Mouse (Mus musculus) 416B (cell line): Measurements from ENCODE around the gene Scarf1.

Experiments
- DNase-seq: peaks from one replicate; pipeline ENCODE4 v3.0.0; 2011; ENCODE audit warnings: low read depth

The Scarf1 gene

DNA sequence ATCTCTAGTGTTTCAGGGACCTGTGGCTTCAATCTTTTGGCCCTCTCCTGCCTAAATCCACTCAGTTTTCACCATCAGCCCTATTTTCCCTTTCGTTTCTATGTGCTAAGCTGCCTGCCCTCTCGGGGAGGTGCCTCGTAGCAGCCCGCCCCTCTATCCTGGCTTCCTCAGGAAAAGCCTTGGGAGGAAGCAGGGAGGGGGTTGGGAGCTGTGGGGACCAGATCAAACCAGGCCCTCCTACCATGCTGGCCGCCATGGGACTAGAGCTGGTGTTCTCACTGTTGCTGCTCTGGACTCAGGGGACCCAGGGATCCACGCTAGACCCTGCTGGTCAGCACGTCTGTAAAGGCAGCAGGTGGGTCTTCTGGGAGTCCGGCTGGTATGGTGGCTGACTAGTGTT is at the start of gene Scarf1:
TSS of gene Scarf1 (plus strand) at position 205 of the 400 bp plus-strand sequence.
- no peak for DNase-seq

DNA sequence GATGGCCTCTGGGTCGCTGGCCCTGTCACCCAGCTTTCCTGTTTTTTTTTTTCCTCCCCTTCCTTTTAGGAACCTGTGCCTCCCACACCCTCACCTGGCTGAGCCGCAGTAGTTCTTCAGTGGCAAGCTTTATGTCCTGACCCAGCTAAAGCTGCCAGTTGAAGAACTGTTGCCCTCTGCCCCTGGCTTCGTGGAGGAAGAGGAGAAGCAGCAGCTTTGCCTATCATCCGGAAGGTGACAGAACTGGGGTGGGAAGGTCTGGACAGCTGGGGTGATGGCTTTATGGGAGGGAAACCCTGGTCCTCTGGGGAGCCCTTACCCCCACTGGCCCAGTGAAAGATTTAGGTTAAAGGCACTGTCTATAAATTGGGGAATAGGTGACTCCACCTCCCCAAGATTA is 49.7 kb upstream of the Scarf1 start:
- no peak for DNase-seq

DNA sequence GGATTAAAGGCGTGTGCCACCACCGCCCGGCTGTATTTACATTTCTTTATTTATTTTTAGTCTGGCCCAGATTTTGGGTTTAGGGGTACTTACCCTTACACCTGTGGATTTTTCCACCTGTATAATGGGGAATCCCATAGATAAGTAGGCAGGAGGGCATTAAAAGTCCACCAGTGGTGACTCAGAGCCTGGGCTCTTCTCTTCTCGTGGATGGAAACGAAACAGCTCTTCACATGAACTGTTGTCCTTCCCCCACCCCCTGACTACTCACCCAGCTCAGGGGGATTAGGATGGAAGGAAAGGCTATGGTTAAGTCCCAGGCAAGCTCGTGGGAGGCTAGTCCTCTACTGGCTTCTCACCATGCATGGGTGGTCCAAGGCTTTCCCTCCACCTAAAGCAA is 48.9 kb upstream of the Scarf1 start:
- no peak for DNase-seq

DNA sequence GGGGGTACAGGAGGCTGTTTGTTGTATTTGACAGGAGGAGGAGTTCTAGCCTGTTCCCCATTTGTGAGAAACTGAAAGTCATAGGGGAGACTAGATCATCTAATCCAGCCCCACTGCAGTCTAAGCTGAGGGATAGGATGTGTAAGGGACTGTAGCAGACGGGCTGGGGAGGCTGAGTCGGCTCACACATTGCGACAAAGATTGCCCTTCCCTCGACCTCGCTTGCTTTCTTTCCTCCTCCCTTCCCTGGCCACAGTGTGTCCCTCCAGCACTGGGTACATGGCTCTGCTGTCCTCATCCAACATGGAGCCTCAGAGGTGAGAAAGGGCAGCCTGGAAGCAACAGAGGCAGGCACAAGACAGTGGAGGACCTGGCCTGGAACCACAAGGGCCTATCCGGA is 48.3 kb upstream of the Scarf1 start:
- DNase-seq, result no peak

DNA sequence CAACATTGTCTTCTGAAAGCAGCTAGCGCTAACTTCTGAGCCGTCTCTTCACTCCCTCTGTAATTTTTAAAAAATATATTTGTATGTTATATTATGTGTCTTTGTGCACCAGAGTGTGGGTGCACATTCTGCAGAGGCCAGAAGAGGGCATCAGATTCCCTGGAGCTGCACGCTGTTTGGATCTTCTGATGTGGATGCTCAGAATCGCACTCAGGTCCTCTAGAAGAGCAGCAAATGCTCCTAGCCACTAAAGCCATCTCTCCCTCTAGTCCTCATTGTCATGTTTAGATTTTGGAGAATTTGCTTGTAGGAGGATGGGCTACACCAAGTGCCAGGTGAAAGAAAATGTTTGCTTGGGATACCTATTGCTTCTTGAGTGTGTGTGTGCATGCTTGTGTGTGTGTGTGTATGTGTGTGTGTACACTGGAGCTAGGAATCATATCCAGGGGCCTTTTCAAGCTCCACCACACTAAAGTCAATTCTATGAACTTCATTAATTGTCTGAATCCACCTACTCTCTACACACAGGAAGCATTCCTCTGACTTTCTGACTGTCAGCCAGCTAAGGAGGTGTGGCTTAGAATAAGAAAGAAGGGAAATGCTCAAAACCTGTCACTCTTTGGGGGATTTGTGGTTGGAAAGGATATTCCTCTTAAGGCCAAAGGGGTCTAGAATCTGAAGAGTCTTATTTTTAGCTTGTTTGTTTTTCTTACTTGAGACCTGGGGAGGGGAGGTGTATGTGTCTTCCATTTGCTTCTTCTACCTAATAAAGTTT is 46.4 kb upstream of the Scarf1 start:
- no peak for DNase-seq

DNA sequence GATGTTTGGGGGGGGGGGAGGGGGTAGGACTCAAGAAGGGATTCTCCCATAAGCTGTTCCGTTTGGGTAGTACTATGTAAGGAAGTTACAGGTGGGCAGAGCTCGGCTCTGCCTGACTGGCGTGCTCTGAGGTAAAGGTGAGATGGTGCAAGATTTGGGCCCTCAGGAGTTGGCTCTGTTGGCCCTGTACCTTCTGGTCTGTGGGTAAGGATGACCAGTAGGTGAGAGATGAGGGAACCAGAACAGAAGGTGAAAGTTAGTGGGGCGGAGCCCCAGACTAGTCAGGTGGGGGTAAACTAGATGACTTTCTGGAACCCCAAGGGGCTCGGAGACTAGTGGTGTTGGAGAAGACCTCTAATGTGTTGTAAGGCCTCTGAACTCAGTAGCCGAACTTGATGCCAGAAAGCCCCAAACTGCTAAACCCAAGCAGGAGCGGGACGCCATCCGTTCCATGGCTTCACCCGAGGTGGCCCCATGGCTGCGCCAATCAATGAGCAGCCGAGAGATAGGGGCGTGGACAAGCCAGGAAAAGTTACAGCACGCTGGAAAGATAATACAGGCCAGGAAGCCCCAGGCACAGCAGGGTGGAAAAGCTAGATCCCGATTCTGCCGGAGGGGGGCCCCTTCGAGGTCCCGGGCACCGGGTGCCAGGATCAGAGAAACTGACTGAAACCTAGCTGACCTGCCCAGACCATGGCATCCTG is 45.7 kb upstream of the Scarf1 start:
- no peak for DNase-seq

DNA sequence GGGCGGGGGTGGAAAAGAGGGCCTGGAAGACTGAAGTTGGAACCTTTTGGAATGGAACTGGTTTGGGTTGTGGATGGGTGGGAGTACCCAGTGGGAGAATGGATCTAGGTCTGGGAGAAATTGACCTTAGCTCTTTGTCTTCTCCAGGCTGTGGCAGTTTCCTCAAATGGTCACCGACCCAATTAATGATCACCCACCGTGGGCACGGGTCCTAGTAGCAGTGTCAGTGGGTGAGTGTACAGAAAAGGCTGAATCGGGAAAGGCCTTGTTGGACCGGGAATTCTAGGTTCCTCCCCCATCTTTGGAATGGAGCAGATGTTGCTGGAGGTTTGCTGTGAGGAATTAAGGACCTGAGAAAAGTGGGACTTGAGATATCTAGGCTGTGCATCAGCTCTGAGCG is 44.9 kb upstream of the Scarf1 start:
- DNase-seq, result no peak

DNA sequence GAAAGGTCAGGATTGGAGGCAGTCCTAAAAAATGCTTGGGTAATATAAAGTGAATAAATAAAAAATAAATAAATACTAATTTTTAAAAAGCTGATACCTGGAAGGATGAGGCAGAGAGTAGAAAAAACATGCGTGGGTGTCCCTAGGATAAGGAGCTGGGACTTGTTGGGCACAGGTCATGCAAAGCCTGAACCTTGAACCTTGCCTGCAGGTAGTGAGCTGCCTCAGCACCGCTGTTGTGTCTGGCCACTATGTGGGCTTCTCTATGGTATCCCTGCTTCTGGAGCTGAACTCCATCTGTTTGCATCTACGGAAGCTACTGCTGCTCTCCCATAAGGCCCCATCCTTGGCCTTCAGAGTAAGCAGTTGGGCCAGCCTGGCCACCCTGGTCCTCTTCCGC is 44.1 kb upstream of the Scarf1 start:
- DNase-seq, result no peak

DNA sequence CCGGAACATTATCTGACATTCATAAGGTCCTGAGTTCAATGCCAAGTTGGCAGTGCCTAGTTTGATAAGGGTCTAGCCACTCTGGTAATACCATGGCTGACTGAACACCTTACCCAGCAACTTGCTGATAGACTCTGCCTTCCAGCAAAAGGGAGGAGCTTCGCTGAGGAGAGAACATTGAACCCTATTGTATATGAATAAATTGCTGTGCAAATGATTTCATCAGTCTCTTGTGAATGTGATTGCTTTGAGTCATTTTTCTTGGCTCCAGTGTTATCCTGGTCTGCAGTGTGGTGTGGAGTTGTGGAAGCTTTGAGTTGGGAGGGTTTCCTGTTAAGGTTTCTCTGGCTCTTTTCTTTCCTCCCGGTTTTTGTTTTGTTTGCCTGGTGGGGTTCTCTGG is 42.7 kb upstream of the Scarf1 start:
- DNase-seq, result no peak

DNA sequence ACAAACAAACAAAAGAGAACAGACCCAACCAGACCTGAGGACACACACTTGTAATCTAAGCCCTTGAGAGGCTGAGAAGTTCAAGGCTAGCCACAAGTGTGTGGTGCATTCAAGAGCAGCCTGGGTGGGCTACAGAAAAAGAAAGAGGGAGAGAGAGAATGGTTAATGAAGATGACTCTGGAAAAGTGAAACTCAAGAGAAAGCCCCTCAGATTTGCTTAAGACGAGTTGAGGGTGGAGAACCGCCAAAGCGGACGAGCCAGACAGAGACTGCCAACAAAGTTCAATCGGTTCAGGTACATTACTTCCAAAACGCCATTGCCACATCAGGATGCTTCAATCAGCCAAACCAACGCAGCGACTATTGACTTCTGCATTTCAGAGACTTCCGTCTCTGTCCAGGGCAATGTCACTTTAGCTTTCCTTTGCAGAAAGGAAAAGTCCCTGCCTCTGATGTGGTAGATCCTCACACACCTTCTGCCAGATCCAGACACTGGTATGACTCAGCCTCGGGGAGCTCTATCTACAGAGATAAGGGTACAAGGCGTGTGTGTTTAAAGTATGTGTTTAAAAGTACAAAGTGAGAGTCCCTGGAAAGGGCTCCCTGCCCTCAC is 40.8 kb upstream of the Scarf1 start:
- DNase-seq, result peak; percentile 39

DNA sequence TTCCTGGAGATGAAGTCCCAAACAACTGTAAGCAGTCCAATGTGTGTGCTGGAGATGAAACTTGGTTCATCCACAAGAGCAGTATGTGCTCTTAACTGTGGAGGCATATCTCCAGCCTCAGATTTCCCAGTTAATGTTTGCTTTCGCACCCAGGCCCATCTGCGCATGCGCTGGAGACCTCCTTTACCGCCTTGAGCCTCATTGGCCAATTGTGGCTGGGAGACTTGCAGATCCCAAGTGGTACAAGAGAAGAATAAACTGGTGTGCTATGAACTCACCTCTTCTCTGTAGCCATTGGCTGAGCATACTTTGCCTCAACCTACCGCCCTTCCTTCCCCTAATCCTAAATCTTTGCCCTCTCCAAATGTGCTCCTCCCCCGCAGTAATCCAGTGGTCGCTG is 40.0 kb upstream of the Scarf1 start:
- DNase-seq, result no peak

DNA sequence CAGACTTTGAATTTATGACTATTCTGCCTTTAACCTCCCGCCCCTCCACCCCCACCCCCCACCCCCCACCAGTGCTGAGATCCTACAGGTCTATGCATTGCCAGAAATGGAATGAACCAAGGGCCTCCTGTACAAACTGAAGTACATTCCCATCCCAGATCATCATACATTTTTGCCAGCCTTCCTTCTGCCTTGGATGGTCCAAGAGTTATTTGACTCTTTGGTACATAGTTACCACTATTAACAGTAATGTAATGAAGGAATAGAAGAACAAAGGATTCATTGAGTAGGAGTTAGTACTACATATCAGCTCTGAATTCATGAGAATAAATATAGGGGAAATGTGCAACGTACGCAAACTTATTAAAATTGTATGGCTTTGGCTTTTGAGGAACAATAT is 27.1 kb upstream of the Scarf1 start:
- no peak for DNase-seq

DNA sequence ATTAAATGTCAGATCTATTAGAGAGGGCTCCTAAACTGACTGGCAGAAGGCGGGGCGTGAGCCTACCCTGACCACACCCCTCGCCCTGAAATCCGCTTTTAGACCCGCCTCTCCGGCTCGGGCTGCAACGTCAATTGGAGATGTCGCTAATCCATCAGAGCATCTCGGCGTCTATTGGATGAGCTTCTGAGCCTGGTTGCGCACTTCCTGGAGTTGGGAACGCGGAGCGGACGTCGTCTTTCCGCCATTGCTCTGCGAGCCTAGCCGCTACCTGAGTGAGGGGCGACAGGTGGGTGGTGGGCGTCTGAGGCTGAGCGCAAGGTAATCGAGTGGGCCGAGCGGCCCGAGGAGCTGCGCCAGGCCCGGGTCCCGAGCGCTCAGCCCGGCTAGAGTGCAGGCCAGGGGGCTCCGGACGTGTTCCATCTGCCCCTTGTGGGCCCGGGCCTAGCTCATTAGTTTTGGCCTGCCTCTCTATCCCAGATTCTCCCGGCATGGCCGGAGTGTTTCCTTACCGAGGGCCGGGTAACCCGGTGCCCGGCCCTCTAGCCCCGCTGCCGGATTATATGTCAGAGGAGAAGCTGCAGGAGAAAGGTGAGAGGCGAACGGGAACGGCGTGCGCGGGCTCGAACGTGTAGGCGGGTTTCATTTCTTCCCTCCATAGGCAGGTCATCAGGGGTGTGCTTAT is 26.6 kb upstream of the Scarf1 start, which contains the start of gene Prpf8:
TSS of gene Prpf8 (plus strand) at position 216 of the 685 bp plus-strand sequence.
- DNase-seq, result peak; percentile 98

DNA sequence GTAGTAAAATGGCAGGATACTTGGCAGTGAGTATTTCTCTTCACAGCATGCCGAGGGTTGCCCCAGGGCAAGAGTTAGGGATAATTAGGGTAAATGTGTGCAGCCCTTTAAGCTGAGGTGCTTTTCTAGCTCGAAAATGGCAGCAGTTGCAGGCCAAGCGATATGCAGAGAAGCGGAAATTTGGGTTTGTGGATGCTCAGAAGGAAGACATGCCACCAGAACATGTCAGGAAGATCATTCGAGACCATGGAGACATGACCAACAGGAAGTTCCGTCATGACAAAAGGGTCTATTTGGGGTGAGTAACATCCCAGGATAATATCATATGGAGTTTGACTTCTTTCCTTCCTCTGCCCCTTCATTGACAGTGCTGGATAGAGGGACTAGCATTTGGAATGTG is 25.8 kb upstream of the Scarf1 start:
- peak; percentile 51 for DNase-seq

DNA sequence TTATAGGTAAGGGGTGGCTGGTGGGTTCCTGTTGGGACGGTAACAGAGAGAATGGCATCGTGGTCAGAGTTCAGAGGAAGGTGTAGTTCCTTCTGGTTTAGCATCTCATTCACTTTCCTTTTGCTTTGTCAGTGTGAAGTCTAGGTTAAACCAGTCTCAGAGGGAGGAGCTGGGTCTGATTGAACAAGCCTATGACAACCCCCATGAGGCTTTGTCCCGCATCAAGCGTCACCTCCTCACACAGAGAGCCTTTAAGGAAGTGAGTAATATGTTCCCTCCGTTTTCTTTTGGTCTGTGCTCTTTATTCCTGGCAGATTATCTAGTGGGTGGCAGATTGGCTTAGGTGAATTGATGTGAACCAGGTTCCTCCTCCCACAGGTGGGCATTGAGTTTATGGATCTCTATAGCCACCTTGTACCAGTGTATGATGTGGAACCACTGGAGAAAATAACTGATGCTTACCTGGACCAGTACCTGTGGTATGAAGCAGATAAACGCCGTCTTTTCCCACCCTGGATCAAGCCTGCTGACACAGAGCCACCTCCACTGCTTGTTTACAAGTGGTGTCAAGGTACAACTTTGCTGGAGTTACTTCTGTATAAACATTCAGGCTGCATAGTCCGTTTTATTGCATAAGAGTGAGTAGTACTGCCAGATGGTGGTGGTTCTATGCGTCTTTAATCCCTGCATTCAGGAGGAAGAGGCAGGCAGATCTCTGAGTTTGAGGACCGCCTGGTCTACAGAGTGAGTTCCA is 18.9 kb upstream of the Scarf1 start:
- peak; percentile 52 for DNase-seq

DNA sequence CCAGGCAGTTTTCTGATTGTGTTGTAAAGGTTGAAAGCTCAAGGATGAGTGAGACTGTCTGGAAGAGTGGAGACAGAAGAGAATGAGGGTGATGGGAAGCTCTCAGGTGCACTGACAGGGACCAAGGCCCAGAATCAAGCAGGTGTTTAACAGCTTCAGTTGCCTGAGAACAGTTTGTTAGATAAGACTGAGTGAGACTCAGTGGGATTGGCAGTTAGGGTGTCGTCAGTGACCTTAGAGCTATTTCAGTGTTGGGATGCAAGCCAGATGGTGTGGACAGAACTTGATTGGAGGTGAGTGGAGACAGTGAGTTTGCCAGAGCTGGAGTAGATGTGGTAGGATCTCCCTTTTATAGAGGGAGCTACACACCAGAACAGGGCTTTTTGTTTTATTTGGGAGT is 15.2 kb upstream of the Scarf1 start:
- no peak for DNase-seq

DNA sequence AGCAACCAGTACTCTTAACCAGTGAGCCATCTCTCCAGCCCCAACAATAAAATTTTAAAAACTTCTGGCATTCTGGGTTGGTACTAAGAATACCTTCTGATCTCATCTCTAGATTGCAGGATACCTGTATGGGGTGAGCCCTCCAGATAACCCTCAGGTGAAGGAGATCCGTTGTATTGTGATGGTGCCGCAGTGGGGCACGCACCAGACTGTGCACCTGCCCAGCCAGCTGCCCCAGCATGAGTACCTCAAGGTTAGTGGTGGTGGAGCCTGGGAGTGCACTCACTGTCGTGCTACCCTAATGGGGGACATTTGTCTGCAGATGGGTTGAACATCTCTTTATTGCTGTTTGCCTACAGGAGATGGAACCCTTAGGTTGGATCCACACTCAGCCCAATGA is 5.2 kb upstream of the Scarf1 start:
- DNase-seq, result no peak

DNA sequence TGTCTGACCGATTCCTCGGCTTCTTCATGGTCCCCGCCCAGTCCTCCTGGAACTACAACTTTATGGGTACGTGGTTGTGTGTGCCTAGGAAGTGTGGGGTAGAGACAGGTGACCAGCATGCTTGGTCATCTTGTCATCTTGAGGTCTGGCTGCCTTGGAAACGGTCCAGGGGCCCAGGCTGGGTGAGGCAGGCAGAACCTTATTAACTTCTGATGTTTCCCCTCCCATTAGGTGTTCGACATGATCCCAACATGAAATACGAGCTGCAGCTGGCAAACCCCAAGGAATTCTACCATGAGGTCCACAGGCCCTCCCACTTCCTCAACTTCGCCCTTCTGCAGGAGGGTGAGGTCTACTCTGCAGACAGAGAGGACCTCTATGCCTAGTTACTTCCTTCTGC is 4.4 kb upstream of the Scarf1 start:
- no peak for DNase-seq

DNA sequence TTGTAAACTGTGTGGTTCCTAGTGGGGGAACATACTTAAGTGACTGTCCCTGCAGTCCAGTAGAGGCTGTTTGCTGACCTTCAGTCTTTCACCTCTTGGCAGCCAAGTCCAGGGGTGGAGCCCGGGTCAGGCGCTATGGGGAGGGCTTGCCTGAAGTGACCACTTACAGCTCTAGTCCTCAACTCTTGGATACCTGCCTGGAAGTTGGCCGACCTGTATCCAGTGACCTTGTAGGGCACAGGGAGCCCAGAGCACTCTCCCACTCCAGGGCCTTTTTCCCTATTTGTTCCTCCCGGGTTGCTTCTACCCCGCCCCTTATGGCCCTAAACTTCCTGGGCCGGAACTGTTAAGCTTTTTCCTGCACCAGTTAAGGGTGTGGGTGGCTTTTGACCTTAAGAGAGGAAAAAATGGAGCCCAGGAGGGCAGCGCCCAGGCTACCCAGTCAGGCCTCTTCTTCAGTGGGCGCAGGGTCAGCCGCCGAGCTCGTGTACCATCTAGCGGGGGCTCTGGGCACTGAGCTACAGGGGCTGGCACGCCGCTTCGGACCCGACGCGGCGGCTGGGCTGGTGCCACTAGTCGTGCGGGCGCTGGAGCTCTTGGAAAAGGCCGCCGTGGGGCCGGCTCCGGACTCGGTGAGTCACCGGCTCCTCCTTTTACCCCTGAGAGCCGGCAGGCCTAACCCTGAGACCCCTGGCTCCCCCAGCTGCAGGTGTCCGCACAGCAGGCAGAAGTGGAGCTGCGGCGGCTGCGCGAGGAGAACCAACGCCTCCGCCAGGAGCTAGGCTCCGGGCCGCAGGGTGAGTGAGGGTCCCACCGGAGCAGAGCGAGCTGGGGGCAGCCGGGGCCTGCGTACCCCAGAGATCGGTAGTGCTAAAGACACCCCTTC is 3.4 kb upstream of the Scarf1 start, which contains the start of gene Rilp:
TSS of gene Rilp (plus strand) at position 354 of the 886 bp plus-strand sequence.
- no peak for DNase-seq

DNA sequence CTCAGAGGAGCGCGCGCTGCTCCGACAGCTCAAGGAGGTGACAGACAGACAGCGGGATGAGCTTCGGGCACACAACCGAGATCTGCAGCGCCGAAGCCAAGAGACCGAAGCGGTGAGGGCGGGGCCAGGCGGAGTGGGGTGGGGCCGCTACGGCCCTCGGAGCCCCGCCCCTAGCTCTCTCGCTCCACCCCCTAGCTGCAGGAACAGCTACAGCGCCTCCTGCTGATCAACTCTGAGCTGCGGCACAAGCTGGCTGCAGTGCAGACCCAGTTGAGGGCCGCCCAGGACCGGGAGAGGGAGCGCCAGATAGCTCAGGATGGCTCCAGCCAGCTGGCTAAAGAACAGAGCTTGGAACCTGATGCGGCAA is 2.7 kb upstream of the Scarf1 start:
- peak; percentile 24 for DNase-seq

DNA sequence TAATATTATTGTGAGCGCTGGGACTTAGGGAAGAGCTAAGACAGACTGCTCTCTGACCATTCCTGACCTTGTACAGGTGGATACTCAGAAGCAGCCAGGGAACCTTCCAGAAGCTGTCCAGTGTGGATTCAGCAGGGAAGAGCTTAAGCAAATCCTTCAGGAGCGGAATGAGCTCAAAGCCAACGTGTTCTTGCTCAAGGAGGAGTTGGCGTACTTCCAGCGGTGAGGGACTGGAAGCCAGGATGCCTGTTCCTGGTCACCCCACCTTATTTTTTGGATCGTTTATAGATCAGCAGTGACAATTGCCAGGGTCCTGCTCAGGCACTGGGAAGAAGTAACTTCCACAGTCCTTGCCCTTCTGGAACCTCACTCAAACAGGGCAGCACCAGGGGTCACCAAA is 2.1 kb upstream of the Scarf1 start:
- no peak for DNase-seq
